Mouse (Mus musculus): Measurements from ENCODE around the gene Aknad1.

Aknad1 gene

GRCm38 (mm10) chr3:108739045-108739708, at the start of gene Aknad1:
Gene Aknad1, plus strand, starts transcription at chr3:108739658.
- no peak for DNase-seq

GRCm38 (mm10) chr3:108689979-108690378, 49.5 kb upstream of the Aknad1 start:
- DNase-seq = no peak

- DNase-seq = no peak
These were observed 45.1 kb upstream of the Aknad1 start for GRCm38 (mm10) chr3:108694321-108694720.

- no peak for DNase-seq
These were observed 40.8 kb upstream of the Aknad1 start for GRCm38 (mm10) chr3:108698662-108699061.

GRCm38 (mm10) chr3:108699786-108700185, 39.7 kb upstream of the Aknad1 start:
- no peak for DNase-seq

GRCm38 (mm10) chr3:108701256-108701655, 38.2 kb upstream of the Aknad1 start:
- no peak for DNase-seq

- DNase-seq = no peak
These were observed 36.7 kb upstream of the Aknad1 start for GRCm38 (mm10) chr3:108702789-108703188.

GRCm38 (mm10) chr3:108711296-108711695, 28.2 kb upstream of the Aknad1 start:
- DNase-seq = no peak

- DNase-seq = peak; percentile 16
These were observed 26.3 kb upstream of the Aknad1 start for GRCm38 (mm10) chr3:108713065-108713675.

GRCm38 (mm10) chr3:108714837-108715236, 24.6 kb upstream of the Aknad1 start:
- DNase-seq = no peak

- DNase-seq = no peak
These were observed 21.5 kb upstream of the Aknad1 start for GRCm38 (mm10) chr3:108717896-108718502.

GRCm38 (mm10) chr3:108719357-108719756, 20.1 kb upstream of the Aknad1 start:
- DNase-seq = no peak

GRCm38 (mm10) chr3:108719761-108720160, 19.7 kb upstream of the Aknad1 start:
- no peak for DNase-seq

- DNase-seq = peak; percentile 43
These were observed 18.1 kb upstream of the Aknad1 start for GRCm38 (mm10) chr3:108721076-108721991.

- peak; percentile 98 for DNase-seq
These were observed 17.2 kb upstream of the Aknad1 start, which contains the start of gene Gpsm2 for GRCm38 (mm10) chr3:108722036-108722872. Gene Gpsm2, minus strand, starts transcription at chr3:108722309.

GRCm38 (mm10) chr3:108726413-108726812, 13.0 kb upstream of the Aknad1 start:
- DNase-seq = no peak

GRCm38 (mm10) chr3:108727344-108727743, 12.1 kb upstream of the Aknad1 start:
- no peak for DNase-seq

- no peak for DNase-seq
These were observed 11.7 kb upstream of the Aknad1 start for GRCm38 (mm10) chr3:108727776-108728175.

GRCm38 (mm10) chr3:108730316-108730715, 9.1 kb upstream of the Aknad1 start:
- DNase-seq = peak; percentile 51

- DNase-seq = no peak
These were observed 1.7 kb upstream of the Aknad1 start for GRCm38 (mm10) chr3:108737761-108738160.

- DNase-seq = no peak
These were observed 4.6 kb downstream of the Aknad1 start for GRCm38 (mm10) chr3:108744060-108744459.

GRCm38 (mm10) chr3:108751061-108751460, 11.6 kb downstream of the Aknad1 start:
- DNase-seq = no peak

All from thymus, postnatal 25 days (tissue).